In the genomic region with DNA sequence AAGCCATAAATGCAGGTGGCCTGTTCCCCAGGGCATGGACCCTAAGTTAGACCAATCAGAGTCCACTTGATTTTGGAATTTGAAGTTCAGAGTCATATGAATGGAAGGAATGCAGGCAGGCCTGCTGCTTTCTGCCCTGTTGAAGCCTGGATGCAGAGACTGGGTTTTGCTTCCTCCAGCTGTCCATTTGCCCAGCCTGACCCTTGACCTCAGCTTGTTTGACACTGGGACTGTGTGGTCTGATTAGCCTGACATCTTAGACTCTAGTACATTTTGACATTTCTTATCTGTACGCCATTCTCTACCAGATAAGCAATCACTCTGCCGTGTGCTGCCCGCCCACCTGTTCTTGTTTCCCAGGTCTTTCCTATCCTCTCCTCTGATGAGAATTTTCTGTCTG, we compare ENCODE assay signal across 36 mouse cellular contexts. TPM values are rescaled to one million over a fixed set of nuclear protein-coding genes. Genes with fewer than 3 reads are reported as not detected.
"Had no signal": no experiment of that assay in that cellular context is flagged by ENCODE, and none has a peak within 500 bp of the region (broad histone marks: within the 10 kb centered on the region; RNA-seq: fewer than 3 reads in every experiment).

No protein-coding gene starts in this region.

- H3K36me3 ChIP-seq: embryonic facial prominence, embryonic 10.5 days; embryonic facial prominence, embryonic 12.5 days; embryonic facial prominence, embryonic 13.5 days; embryonic facial prominence, embryonic 15.5 days; forebrain, embryonic 10.5 days; forebrain, embryonic 12.5 days; forebrain, embryonic 15.5 days had no signal

- H3K9ac ChIP-seq: embryonic facial prominence, embryonic 12.5 days; embryonic facial prominence, embryonic 13.5 days; embryonic facial prominence, embryonic 15.5 days; forebrain, embryonic 12.5 days; forebrain, embryonic 13.5 days; forebrain, embryonic 15.5 days; forebrain, postnatal 0 days had no signal

- H3K4me3 ChIP-seq: embryonic facial prominence, embryonic 10.5 days; embryonic facial prominence, embryonic 12.5 days; embryonic facial prominence, embryonic 13.5 days; embryonic facial prominence, embryonic 15.5 days; erythroblast, embryonic 14.5 days; forebrain, embryonic 10.5 days; forebrain, embryonic 12.5 days; forebrain, embryonic 13.5 days; forebrain, embryonic 15.5 days; gastrocnemius, adult 2 months; heart, adult 2 months had no signal

- H3K4me1 ChIP-seq: embryonic facial prominence, embryonic 12.5 days; embryonic facial prominence, embryonic 13.5 days; embryonic facial prominence, embryonic 15.5 days; forebrain, embryonic 12.5 days; forebrain, embryonic 15.5 days had no signal

- DNase-seq: cerebellum, adult 18-20 months; cerebellum, adult 2 months; cerebellum, adult 8-10 months; cerebellum, adult 9-10 months; cerebellum, adult 9-11 months; cerebellum, postnatal 10 days; cerebellum, postnatal 14 days; cerebellum, postnatal 25 days; cerebellum, postnatal 36 days; embryo, embryonic 11 days; forebrain, postnatal 0 days; gastrocnemius, adult 2 months; gastrocnemius, postnatal 10 days; gastrocnemius, postnatal 14 days; gastrocnemius, postnatal 25 days; gastrocnemius, postnatal 36 days; heart, adult 11 months; heart, adult 18-20 months; heart, adult 2 months had no signal

- H3K27me3 ChIP-seq: embryonic facial prominence, embryonic 12.5 days; embryonic facial prominence, embryonic 13.5 days; embryonic facial prominence, embryonic 15.5 days; forebrain, embryonic 12.5 days; forebrain, embryonic 15.5 days had no signal

- H3K4me2 ChIP-seq: embryonic facial prominence, embryonic 12.5 days; embryonic facial prominence, embryonic 13.5 days; embryonic facial prominence, embryonic 15.5 days; forebrain, embryonic 12.5 days; forebrain, embryonic 13.5 days; forebrain, embryonic 15.5 days had no signal

- H3K9me3 ChIP-seq: embryonic facial prominence, embryonic 10.5 days; embryonic facial prominence, embryonic 12.5 days; embryonic facial prominence, embryonic 13.5 days; embryonic facial prominence, embryonic 15.5 days; forebrain, embryonic 12.5 days; forebrain, embryonic 15.5 days had no signal

- H3K27ac ChIP-seq: embryonic facial prominence, embryonic 10.5 days; embryonic facial prominence, embryonic 12.5 days; embryonic facial prominence, embryonic 13.5 days; embryonic facial prominence, embryonic 15.5 days; forebrain, embryonic 10.5 days; forebrain, embryonic 12.5 days; forebrain, embryonic 13.5 days; forebrain, embryonic 15.5 days; gastrocnemius, adult 2 months; heart, adult 2 months had no signal

- ATAC-seq: forebrain, embryonic 13.5 days; forebrain, embryonic 14.5 days; forebrain, embryonic 15.5 days; forebrain, embryonic 16.5 days; forebrain, postnatal 0 days had no signal

RNA-seq across cellular contexts. Expression of a gene that starts 28.4 kb away (rescaled TPM):
- total RNA-seq: common myeloid progenitor, adult 5-6 weeks; gastrocnemius, adult 18-20 months; gastrocnemius, adult 2 months; gastrocnemius, adult 8-10 months; gastrocnemius, postnatal 14 days; gastrocnemius, postnatal 25 days; gastrocnemius, postnatal 36 days; gastrocnemius, postnatal 4 days; granulocyte monocyte progenitor cell, adult 5-6 weeks; heart, adult 18-20 months had no signal
- polyA plus RNA-seq: erythroblast, embryonic 14.5 days; gonadal fat pad, adult 2 months; heart, adult 2 months had no signal
